Mouse (Mus musculus): ENCODE data around the gene Anapc13. TPM values are rescaled to one million over a fixed set of nuclear protein-coding genes. Genes with fewer than 3 reads are reported as not detected.

Gene Anapc13
- polyA plus RNA-seq (2015; fragmentation: Nextera tagmentation; extraction: Ambion mirVana): 173 and 174 TPM in 2 replicates

GRCm38 (mm10) chr9:102625983-102626838 is at the start of gene Anapc13, which contains the start of gene Cep63:
Gene Anapc13 (plus strand): TSS chr9:102626296.
Gene Cep63 (minus strand): TSS chr9:102626534.
- Histone ChIP-seq H3K4me3 (peak within 1 kb of the TSS; percentile 95), H3K9ac (peak within 1 kb of the TSS; percentile 99), H3K4me1 (peaks cover 28% of the 10 kb centered on the region), H3K4me2 (peak within 1 kb of the TSS; percentile 71), H3K27ac (peak within 1 kb of the TSS; percentile 99), H3K9me3 (no peaks in the 10 kb centered on the region), H3K27me3 (no peaks in the 10 kb centered on the region), H3K36me3 (0 out of 2 replicates have a peak, but pooled peaks cover 6% of the 10 kb centered on the region)
- ATAC-seq (ENCODE audit: insufficient number of reproducible peaks, low FRiP score, low TSS enrichment, low read depth): peak; percentile 94
- WGBS: under 1% methylated on average over 83 of the region's 84 CpGs

GRCm38 (mm10) chr9:102577480-102577879 is 48.6 kb upstream of the Anapc13 start:
- 31% methylated on average over 5 of the region's 5 CpGs for WGBS
- Histone ChIP-seq H3K4me3 (no peak overlapping the region), H3K4me2 (no peak overlapping the region), H3K9me3 (no peaks in the 10 kb centered on the region), H3K27me3 (no peaks in the 10 kb centered on the region), H3K27ac (no peak overlapping the region), H3K9ac (no peak overlapping the region), H3K4me1 (peaks cover 2% of the 10 kb centered on the region; the same call in 1 of the 2 replicates), H3K36me3 (no peaks in the 10 kb centered on the region)
- ATAC-seq (ENCODE audit: insufficient number of reproducible peaks, low FRiP score, low TSS enrichment, low read depth): no peak

GRCm38 (mm10) chr9:102581921-102582469 is 44.1 kb upstream of the Anapc13 start:
- ATAC-seq (ENCODE audit: insufficient number of reproducible peaks, low FRiP score, low TSS enrichment, low read depth): no peak
- Histone ChIP-seq H3K4me2 (no peak overlapping the region), H3K27me3 (no peaks in the 10 kb centered on the region), H3K27ac (no peak overlapping the region), H3K9ac (no peak overlapping the region), H3K9me3 (no peaks in the 10 kb centered on the region), H3K4me1 (0 out of 2 replicates have a peak, but pooled peaks cover 3% of the 10 kb centered on the region), H3K4me3 (no peak overlapping the region), H3K36me3 (peaks cover 23% of the 10 kb centered on the region)
- 76% methylated on average over 12 of the region's 12 CpGs for WGBS

GRCm38 (mm10) chr9:102587347-102587746 is 38.7 kb upstream of the Anapc13 start:
- ATAC-seq (ENCODE audit: insufficient number of reproducible peaks, low FRiP score, low TSS enrichment, low read depth): no peak
- Histone ChIP-seq H3K9me3 (no peaks in the 10 kb centered on the region), H3K27ac (no peak overlapping the region; the same call in 1 of the 2 replicates), H3K9ac (no peak overlapping the region), H3K27me3 (no peaks in the 10 kb centered on the region), H3K4me3 (no peak overlapping the region), H3K4me2 (no peak overlapping the region), H3K36me3 (peaks cover 26% of the 10 kb centered on the region), H3K4me1 (0 out of 2 replicates have a peak, but pooled peaks cover 3% of the 10 kb centered on the region)
- 65% methylated on average over 5 of the region's 5 CpGs for WGBS

GRCm38 (mm10) chr9:102594667-102595393 is 31.3 kb upstream of the Anapc13 start:
- ATAC-seq (ENCODE audit: insufficient number of reproducible peaks, low FRiP score, low TSS enrichment, low read depth): no peak
- Histone ChIP-seq H3K4me1 (no peaks in the 10 kb centered on the region), H3K9me3 (no peaks in the 10 kb centered on the region)

GRCm38 (mm10) chr9:102595662-102596436 is 30.2 kb upstream of the Anapc13 start:
- no peak overlapping the region for H3K27ac ChIP-seq
- no peak overlapping the region for H3K4me3 ChIP-seq
- H3K27me3 ChIP-seq: no peaks in the 10 kb centered on the region
- ATAC-seq (ENCODE audit: insufficient number of reproducible peaks, low FRiP score, low TSS enrichment, low read depth): no peak
- no peaks in the 10 kb centered on the region for H3K9me3 ChIP-seq
- 87% methylated on average over 8 of the region's 8 CpGs for WGBS
- no peak overlapping the region for H3K4me2 ChIP-seq
- no peak overlapping the region for H3K9ac ChIP-seq
- H3K36me3 ChIP-seq: peaks cover 43% of the 10 kb centered on the region
- no peaks in the 10 kb centered on the region for H3K4me1 ChIP-seq

More at GRCm38 (mm10) chr9:102594667-102595393, 31.3 kb upstream of the Anapc13 start:
- WGBS: 60% methylated on average over 6 of the region's 6 CpGs
- Histone ChIP-seq H3K4me3 (no peak overlapping the region), H3K27me3 (no peaks in the 10 kb centered on the region), H3K9ac (no peak overlapping the region), H3K4me2 (no peak overlapping the region), H3K36me3 (peaks cover 37% of the 10 kb centered on the region), H3K27ac (no peak overlapping the region)

- H3K9me3 ChIP-seq: no peaks in the 10 kb centered on the region
- 63% methylated on average over 2 of the region's 2 CpGs for whole genome bisulfite sequencing
- H3K4me1 ChIP-seq: no peaks in the 10 kb centered on the region
- no peak for ATAC-seq (ENCODE audit: insufficient number of reproducible peaks, low FRiP score, low TSS enrichment, low read depth)
- no peak overlapping the region for H3K9ac ChIP-seq
- no peak overlapping the region for H3K4me3 ChIP-seq
- no peak overlapping the region for H3K27ac ChIP-seq
- no peaks in the 10 kb centered on the region for H3K27me3 ChIP-seq
- H3K36me3 ChIP-seq: peaks cover 39% of the 10 kb centered on the region
- no peak overlapping the region for H3K4me2 ChIP-seq
Observed at GRCm38 (mm10) chr9:102601187-102601586, 24.9 kb upstream of the Anapc13 start.

- no peaks in the 10 kb centered on the region for H3K27me3 ChIP-seq
- H3K27ac ChIP-seq: no peak overlapping the region
- H3K9ac ChIP-seq: no peak overlapping the region
- no peaks in the 10 kb centered on the region for H3K9me3 ChIP-seq
- H3K4me2 ChIP-seq: no peak overlapping the region
- peaks cover 36% of the 10 kb centered on the region for H3K36me3 ChIP-seq
- no peak for ATAC-seq (ENCODE audit: insufficient number of reproducible peaks, low FRiP score, low TSS enrichment, low read depth)
- H3K4me1 ChIP-seq: no peaks in the 10 kb centered on the region
- H3K4me3 ChIP-seq: no peak overlapping the region
- 56% methylated on average over 2 of the region's 2 CpGs for WGBS
Observed at GRCm38 (mm10) chr9:102601666-102602065, 24.4 kb upstream of the Anapc13 start.

- Histone ChIP-seq H3K4me2 (no peak overlapping the region), H3K4me3 (no peak overlapping the region), H3K9ac (no peak overlapping the region), H3K4me1 (no peaks in the 10 kb centered on the region), H3K36me3 (peaks cover 36% of the 10 kb centered on the region), H3K27me3 (no peaks in the 10 kb centered on the region), H3K9me3 (no peaks in the 10 kb centered on the region), H3K27ac (no peak overlapping the region)
- WGBS: 86% methylated on average over 6 of the region's 6 CpGs
- no peak for ATAC-seq (ENCODE audit: insufficient number of reproducible peaks, low FRiP score, low TSS enrichment, low read depth)
Observed at GRCm38 (mm10) chr9:102605162-102605561, 20.9 kb upstream of the Anapc13 start.

GRCm38 (mm10) chr9:102607471-102607870 is 18.6 kb upstream of the Anapc13 start:
- Histone ChIP-seq H3K9ac (no peak overlapping the region), H3K4me1 (no peaks in the 10 kb centered on the region), H3K27me3 (no peaks in the 10 kb centered on the region), H3K4me3 (no peak overlapping the region), H3K36me3 (peaks cover 40% of the 10 kb centered on the region), H3K27ac (no peak overlapping the region), H3K4me2 (no peak overlapping the region), H3K9me3 (no peaks in the 10 kb centered on the region)
- ATAC-seq (ENCODE audit: insufficient number of reproducible peaks, low FRiP score, low TSS enrichment, low read depth): no peak
- WGBS: 73% methylated on average over 5 of the region's 5 CpGs

GRCm38 (mm10) chr9:102609221-102609620 is 16.9 kb upstream of the Anapc13 start:
- Histone ChIP-seq H3K4me3 (no peak overlapping the region), H3K9ac (no peak overlapping the region), H3K4me1 (no peaks in the 10 kb centered on the region), H3K9me3 (no peaks in the 10 kb centered on the region), H3K27ac (no peak overlapping the region), H3K4me2 (no peak overlapping the region), H3K36me3 (peaks cover 49% of the 10 kb centered on the region), H3K27me3 (no peaks in the 10 kb centered on the region)
- 91% methylated on average over 3 of the region's 3 CpGs for WGBS
- no peak for ATAC-seq (ENCODE audit: insufficient number of reproducible peaks, low FRiP score, low TSS enrichment, low read depth)
